Mouse (Mus musculus) C2C12 (cell line): Measurements from ENCODE around the gene Mtf1. TPM values are rescaled to one million over a fixed set of nuclear protein-coding genes. Genes with fewer than 3 reads are reported as not detected.

Source experiments
- H3K27me3 ChIP-seq: one replicate; pipeline ENCODE4 v1.6.1; 2011; ENCODE audit not compliant: control insufficient read depth, insufficient read depth, insufficient read length
- H3K36me3 ChIP-seq: one replicate; pipeline ENCODE4 v1.6.1; 2011; ENCODE audit not compliant: control insufficient read depth, insufficient read depth
- H3K4me3 ChIP-seq: one replicate; pipeline ENCODE4 v1.5.1; 2011; ENCODE audit warnings: mild to moderate bottlenecking, control low read depth; ENCODE audit not compliant: poor library complexity, insufficient read depth, severe bottlenecking
- H3K79me2 ChIP-seq: one replicate; pipeline ENCODE4 v1.6.1; 2011; ENCODE audit not compliant: control insufficient read depth, insufficient read depth
- H3K79me3 ChIP-seq: one replicate; pipeline ENCODE4 v1.6.1; 2011; ENCODE audit warnings: low read depth, control low read depth
- H3ac ChIP-seq: one replicate; pipeline ENCODE3; 2011; ENCODE audit warnings: low read depth; ENCODE audit not compliant: control insufficient read depth, insufficient read length
- CEBPB ChIP-seq: IDR thresholded peaks from one replicate; pipeline ENCODE4 v1.6.1; 2011; ENCODE audit warnings: low read depth, mild to moderate bottlenecking, control low read depth, moderate library complexity
- CTCF ChIP-seq: IDR thresholded peaks from one replicate; pipeline ENCODE4 v1.5.1; 2011; ENCODE audit not compliant: control insufficient read depth, insufficient read depth, insufficient read length
- FOSL1 ChIP-seq: IDR thresholded peaks from one replicate; pipeline ENCODE4 v1.8.0; 2011; ENCODE audit warnings: mild to moderate bottlenecking, low read length; ENCODE audit not compliant: poor library complexity, insufficient read depth, severe bottlenecking
- MAX ChIP-seq: IDR thresholded peaks from one replicate; pipeline ENCODE4 v1.6.1; 2011; ENCODE audit warnings: mild to moderate bottlenecking, control low read depth
- MYOD1 ChIP-seq: IDR thresholded peaks from one replicate; pipeline ENCODE4 v1.6.1; 2011; ENCODE audit warnings: low read depth; ENCODE audit not compliant: control insufficient read depth, insufficient read length
- MYOG ChIP-seq: IDR thresholded peaks from one replicate; pipeline ENCODE4 v1.6.1; 2011; ENCODE audit not compliant: control insufficient read depth, insufficient read length; ENCODE audit errors: extremely low read depth
- USF1 ChIP-seq: IDR thresholded peaks from one replicate; pipeline ENCODE4 v1.6.1; 2011; ENCODE audit warnings: low read depth, mild to moderate bottlenecking, control low read depth, moderate library complexity
- polyA plus RNA-seq: library from polyadenylated mRNA; unstranded; fragments of >200 nt; fragmentation: generic; extraction: Trizol; gene quantifications from one replicate; pipeline ENCODE4 v1.2.1, GENCODE M21; 2012; ENCODE audit warnings: missing spikeins

Gene Mtf1
- polyA plus RNA-seq, 1 experiment = 10.9 TPM

GRCm38 (mm10) chr4:124880599-124880998 lies 78.7 kb downstream of the Mtf1 start, which contains the start of gene Epha10:
Gene Epha10 (plus strand): TSS chr4:124880899.
- Histone ChIP-seq H3K36me3 (no peaks in the 10 kb centered on the region), H3K4me3 (no peak within 1 kb of the TSS), H3K79me2 (no peaks in the 10 kb centered on the region), H3ac (no peak within 1 kb of the TSS), H3K79me3 (no peaks in the 10 kb centered on the region), H3K27me3 (peaks cover 35% of the 10 kb centered on the region)
- no peak for TF ChIP-seq CTCF
- no peak for TF ChIP-seq MYOD1
- TF ChIP-seq CEBPB = no peak
- no peak for TF ChIP-seq MAX
- TF ChIP-seq MYOG = no peak

DNA sequence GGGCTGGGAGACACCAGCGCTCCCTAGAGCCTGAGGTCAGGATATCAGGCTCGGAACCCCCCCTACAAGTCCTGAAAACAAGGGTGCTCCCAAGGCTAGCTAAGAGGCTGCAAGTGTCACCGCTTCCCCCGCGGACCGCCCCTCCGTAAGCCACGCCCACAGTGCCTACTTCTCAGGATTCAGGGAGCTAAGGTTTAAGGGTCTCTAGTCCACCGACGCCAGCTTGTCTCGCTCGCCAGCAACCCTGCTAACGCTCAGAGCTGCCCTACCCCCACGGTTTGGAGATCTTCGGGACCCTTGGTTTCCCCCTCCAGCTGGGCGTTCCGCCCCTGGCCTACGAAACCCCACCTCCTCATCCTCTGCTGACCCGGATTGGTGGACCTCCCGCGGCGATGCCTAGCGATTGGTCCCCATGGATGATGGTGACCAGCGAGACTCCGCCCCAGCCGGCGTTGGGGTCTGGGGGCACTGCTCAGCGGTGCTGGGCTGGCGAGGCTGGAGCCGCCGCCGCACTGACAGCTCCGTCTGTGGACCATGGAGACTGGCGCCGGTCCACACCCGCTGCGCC lies 79.5 kb downstream of the Mtf1 start:
- Histone ChIP-seq H3ac (no peak overlapping the region), H3K36me3 (no peaks in the 10 kb centered on the region), H3K79me3 (no peaks in the 10 kb centered on the region), H3K4me3 (no peak overlapping the region), H3K79me2 (no peaks in the 10 kb centered on the region), H3K27me3 (peaks cover 43% of the 10 kb centered on the region)
- TF ChIP-seq MYOG = no peak
- TF ChIP-seq CEBPB = no peak
- no peak for TF ChIP-seq FOSL1
- TF ChIP-seq CTCF = no peak
- no peak for TF ChIP-seq USF1
- no peak for TF ChIP-seq MAX
- TF ChIP-seq MYOD1 = no peak

DNA sequence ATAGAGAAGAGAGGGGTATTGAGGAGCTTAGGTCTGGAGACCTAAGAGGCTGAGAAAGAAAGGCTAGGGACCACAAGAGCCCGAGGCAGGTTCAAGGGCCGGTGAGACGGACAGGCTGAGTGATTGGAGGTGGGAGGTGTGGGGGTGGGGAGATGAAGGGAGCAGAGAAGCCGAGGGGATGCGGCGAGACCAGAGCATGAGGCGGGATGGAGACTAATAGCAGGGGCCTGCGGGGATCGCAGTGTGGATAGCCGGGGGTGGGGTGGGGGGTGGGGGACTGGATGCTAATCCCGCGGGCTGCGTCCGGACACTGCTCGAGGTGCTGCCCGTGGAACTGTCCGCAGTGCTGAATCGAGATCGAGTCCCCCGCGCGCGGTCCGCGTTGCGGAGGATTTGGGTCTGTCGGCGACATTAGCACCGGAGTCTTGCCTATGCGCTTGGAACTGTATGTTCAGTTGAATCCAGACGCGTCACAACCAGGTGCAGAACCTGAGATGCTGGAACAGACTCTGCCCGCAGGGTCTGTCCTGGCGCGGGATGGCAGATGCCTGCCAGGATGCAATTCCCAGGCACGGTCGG lies 80.3 kb downstream of the Mtf1 start:
- Histone ChIP-seq H3K36me3 (no peaks in the 10 kb centered on the region), H3K79me3 (no peaks in the 10 kb centered on the region), H3K79me2 (no peaks in the 10 kb centered on the region), H3ac (no peak overlapping the region), H3K27me3 (peaks cover 46% of the 10 kb centered on the region), H3K4me3 (no peak overlapping the region)
- no peak for TF ChIP-seq MYOG
- TF ChIP-seq MYOD1 = no peak
- TF ChIP-seq CEBPB = no peak
- no peak for TF ChIP-seq FOSL1
- no peak for TF ChIP-seq CTCF
- TF ChIP-seq MAX = no peak
- TF ChIP-seq USF1 = no peak

DNA sequence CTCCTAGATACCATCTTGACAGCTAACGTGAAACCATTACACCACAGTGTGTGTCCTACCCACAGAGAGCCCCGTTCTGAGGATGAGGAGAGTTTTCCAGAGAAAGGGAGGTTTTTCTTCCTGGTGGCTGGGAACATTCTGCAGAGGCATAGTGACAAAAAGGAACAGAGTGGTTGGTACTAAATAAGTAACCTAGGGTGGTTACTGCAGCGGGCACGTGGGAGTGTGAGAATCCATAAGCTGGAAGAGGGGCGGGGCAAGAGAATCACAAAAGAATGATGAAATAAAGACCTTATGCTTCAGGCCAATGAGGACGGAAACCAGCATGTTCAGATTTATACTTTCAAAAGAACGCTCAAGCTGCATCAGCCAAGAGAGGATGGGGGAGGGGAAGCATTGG lies 86.8 kb downstream of the Mtf1 start:
- Histone ChIP-seq H3K79me3 (no peaks in the 10 kb centered on the region), H3ac (no peak overlapping the region), H3K27me3 (peaks cover 53% of the 10 kb centered on the region), H3K36me3 (no peaks in the 10 kb centered on the region), H3K79me2 (no peaks in the 10 kb centered on the region), H3K4me3 (no peak overlapping the region)
- TF ChIP-seq CTCF (no peak), MAX (no peak), MYOG (no peak), FOSL1 (no peak), USF1 (no peak), MYOD1 (no peak), CEBPB (no peak)

DNA sequence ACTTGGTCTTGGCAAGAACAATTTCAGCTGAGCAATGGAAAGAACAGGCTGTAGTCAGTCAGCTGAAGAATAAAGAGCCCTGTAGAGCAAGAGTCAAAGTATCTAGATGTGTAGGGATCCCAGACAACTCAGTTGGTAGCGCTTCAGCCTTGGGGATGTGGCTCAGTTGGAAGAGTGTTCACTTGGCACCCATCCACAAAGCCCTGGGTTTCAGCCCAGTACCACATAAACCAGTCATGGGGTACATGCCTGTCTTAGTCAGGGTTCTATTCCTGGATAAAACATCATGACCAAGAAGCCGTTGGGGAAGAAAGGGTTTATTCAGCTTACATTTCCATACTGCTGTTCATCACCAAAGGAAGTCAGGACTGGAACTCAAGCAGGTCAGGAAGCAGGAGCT lies 88.0 kb downstream of the Mtf1 start:
- peaks cover 62% of the 10 kb centered on the region for H3K27me3 ChIP-seq
- TF ChIP-seq MYOG (no peak), CEBPB (no peak), MAX (no peak), USF1 (no peak), MYOD1 (no peak)
- H3K79me2 ChIP-seq = no peaks in the 10 kb centered on the region
- H3K79me3 ChIP-seq = no peaks in the 10 kb centered on the region
- H3ac ChIP-seq = no peak overlapping the region
- H3K4me3 ChIP-seq = no peak overlapping the region
- no peaks in the 10 kb centered on the region for H3K36me3 ChIP-seq

- no peak overlapping the region for H3K4me3 ChIP-seq
- no peak for TF ChIP-seq MAX
- TF ChIP-seq USF1 = no peak
- TF ChIP-seq MYOG = no peak
- TF ChIP-seq FOSL1 = no peak
- TF ChIP-seq CEBPB = no peak
- TF ChIP-seq MYOD1 = no peak
- no peak for TF ChIP-seq CTCF
- H3K27me3 ChIP-seq = peaks cover 66% of the 10 kb centered on the region
- no peaks in the 10 kb centered on the region for H3K79me2 ChIP-seq
- H3K79me3 ChIP-seq = no peaks in the 10 kb centered on the region
- no peak overlapping the region for H3ac ChIP-seq
- no peaks in the 10 kb centered on the region for H3K36me3 ChIP-seq
Measured at GRCm38 (mm10) chr4:124890831-124891230, 88.9 kb downstream of the Mtf1 start.
